Mouse (Mus musculus): ENCODE measurements around the gene Aff3. TPM values are rescaled to one million over a fixed set of nuclear protein-coding genes. Genes with fewer than 3 reads are reported as not detected.

Gene Aff3
- total RNA-seq, 2 experiments from 2014 or later, result 4.0 to 9.6 TPM

DNA sequence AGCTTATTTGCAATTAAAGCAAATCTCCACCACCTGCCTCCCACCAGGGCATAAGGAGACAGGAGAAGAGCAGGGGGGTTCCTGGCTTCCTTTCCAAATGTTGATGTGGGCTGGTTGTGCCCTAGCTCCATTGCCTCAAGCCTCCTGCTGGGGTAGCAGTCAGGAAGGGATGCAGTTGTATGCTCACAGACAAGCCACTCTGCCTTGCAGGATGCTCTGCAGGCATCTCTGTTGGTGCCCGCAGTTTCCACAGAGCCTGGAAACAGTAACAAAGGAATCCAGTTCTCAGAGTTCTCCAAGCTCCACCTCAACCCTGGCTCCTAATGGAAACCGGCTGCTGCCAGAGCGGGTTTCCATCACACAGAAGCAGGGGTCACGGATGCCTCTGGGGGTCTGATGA, 58.0 kb downstream of the Aff3 start:
- no peak for ATAC-seq (replicated peaks; ENCODE audit: low FRiP score, poor library complexity, severe bottlenecking)

GRCm38 (mm10) chr1:38605426-38605825, 59.3 kb downstream of the Aff3 start:
- no peak for ATAC-seq (replicated peaks; ENCODE audit: low FRiP score, poor library complexity, severe bottlenecking)

DNA sequence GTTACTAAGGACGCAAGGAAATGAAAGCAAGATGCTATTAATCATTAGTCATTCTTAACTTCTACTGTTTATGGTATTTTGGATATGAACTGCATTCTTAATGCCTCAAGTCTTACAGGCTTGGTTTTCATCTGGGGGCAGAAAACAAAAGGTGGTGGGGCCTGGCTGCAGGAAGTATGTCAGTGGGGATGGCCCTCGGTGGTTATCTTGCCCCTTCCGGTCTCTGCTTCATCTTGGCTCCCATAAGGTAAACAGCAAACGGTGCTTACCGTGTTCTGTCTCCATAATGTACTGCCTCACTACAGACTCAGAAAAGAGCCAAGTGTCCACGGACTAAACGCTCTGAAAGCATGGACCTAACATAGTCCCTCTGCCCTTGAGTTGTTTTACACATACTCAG, 60.1 kb downstream of the Aff3 start:
- ATAC-seq (replicated peaks; ENCODE audit: low FRiP score, poor library complexity, severe bottlenecking), result no peak

- no peak for ATAC-seq (replicated peaks; ENCODE audit: low FRiP score, poor library complexity, severe bottlenecking)
These were observed 62.8 kb downstream of the Aff3 start for GRCm38 (mm10) chr1:38601802-38602508.

DNA sequence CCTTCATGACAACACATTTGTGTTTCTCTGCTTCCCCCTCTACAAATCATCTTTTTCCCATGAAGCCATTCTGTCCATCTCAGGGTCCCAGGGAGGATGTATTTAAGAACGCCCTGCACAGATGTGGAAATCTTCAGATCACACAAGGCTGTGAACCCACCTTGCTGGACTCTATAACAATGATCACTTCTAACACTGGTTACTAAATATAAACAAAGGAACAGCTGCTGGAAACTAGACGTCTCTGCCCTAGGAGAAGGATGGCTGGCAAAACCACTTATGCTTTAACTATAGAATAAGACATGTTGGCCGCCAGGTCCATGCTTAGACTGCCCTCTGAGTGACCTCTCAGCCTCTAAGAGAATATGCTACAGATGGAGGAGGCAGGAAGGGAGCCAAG, 69.4 kb downstream of the Aff3 start:
- ATAC-seq (replicated peaks; ENCODE audit: low FRiP score, poor library complexity, severe bottlenecking), result no peak

GRCm38 (mm10) chr1:38594766-38595165, 70.0 kb downstream of the Aff3 start:
- ATAC-seq (replicated peaks; ENCODE audit: low FRiP score, poor library complexity, severe bottlenecking), result no peak

GRCm38 (mm10) chr1:38591194-38591593, 73.6 kb downstream of the Aff3 start:
- no peak for ATAC-seq (replicated peaks; ENCODE audit: low FRiP score, poor library complexity, severe bottlenecking)

DNA sequence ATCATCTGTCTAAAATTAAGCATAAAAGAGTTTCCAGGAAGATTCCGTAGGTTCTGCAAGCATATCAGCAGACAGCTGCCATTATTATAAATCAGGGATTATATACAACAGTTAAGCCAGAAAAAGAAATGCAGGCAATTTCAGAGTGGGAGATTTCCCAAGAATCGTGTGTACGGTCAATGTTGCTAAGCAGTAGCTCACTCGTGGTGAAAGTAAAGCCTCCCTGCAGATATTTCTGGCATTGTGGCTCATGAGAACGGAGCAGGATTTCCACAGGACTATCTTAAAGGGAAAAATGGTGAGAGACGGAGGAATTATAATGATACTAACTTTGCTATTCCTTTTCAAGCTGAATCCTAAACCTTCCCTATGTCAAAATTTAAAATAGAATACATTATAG, 76.0 kb downstream of the Aff3 start:
- no peak for ATAC-seq (replicated peaks; ENCODE audit: low FRiP score, poor library complexity, severe bottlenecking)

DNA sequence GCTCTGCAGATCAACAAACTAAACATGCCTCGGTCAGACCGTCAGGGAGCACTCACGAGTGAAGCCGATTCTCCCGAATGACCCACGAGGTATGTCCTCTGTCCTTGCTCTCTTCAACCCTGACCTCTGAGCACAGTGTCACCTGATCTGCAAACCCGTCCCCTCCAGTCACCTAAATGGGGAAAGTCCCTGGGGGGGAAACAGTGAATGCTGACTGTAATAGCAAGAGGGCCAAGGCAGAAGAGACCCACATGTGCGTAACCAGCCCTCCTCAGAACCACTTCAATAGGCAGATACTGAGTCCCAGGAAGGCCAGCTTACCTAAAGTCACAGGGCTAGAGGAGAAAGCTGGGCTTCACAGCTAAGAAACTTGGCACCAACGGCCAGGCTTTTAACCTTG, 82.4 kb downstream of the Aff3 start:
- no peak for ATAC-seq (replicated peaks; ENCODE audit: low FRiP score, poor library complexity, severe bottlenecking)

GRCm38 (mm10) chr1:38580572-38580971, 84.2 kb downstream of the Aff3 start:
- no peak for ATAC-seq (replicated peaks; ENCODE audit: low FRiP score, poor library complexity, severe bottlenecking)

GRCm38 (mm10) chr1:38578339-38578738, 86.4 kb downstream of the Aff3 start:
- ATAC-seq (replicated peaks; ENCODE audit: low FRiP score, poor library complexity, severe bottlenecking), result no peak

DNA sequence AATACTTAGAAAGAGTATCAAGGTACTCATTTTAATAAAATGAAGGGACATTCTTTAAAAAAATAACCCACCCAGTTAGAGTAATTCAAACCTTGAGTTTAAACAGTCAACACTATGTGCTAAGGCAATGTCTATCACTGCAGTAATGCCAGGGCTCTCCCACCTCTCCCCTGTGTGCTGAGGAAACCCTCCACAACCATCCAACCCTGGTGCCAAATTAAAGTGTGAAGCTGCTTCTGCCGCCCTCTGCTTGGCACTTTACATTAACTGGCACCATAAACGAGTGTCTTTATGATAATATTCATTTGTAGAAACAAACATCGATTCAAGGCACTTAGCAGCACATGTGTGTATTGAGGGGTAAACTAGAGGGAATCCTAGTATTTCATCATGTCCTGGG, 97.0 kb downstream of the Aff3 start:
- no peak for ATAC-seq (replicated peaks; ENCODE audit: low FRiP score, poor library complexity, severe bottlenecking)

DNA sequence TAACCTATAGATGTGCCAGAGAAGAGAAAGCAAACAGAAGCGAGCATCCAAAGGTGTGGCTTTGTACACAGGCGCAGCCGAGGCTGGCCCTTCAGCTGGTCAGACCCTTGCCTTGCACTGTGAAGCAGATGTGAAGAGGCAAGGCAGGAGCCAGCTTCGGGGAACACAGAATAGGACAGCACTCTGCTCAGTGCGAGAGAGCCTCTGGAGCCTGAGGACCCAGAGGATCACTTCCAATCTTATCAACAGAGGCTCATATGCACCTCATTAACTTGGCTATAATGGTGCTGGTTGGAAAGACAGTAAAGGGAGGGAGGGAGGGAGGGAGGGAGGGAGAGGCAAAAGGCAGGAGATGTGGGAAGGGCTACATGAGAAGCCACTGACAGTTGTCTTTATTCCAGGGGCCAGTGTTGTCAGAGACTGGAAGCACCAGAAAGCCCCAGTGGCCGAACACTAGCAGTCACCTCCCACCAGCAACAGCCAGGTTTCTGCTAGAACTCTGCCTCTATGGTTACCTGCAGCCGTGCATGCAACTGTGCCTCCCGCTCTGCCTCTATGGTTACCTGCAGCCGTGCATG, 98.6 kb downstream of the Aff3 start:
- ATAC-seq (replicated peaks; ENCODE audit: low FRiP score, poor library complexity, severe bottlenecking), result no peak

DNA sequence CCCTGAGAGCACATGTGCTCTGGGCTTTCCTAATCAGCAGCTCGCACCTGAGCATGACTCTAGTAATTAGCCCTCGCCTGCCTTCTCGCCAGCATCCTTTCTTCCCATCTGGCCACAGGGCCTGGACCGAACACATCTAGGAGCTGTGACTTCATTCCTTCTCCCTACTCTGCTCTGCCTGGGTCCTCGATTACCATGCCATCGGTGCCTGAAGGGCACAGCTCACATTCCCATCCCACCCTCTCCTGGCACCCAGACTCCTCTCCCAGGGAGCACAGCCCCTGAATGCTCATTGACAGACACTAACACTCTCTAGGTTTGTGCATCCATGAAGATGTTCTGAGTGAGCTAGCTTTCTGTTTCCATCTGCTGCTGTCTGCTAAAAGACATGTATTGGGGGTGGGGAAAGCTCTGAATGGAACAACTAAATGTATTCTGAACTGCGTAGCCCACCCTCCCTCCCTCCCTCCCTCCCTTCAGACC, 99.4 kb downstream of the Aff3 start:
- no peak for ATAC-seq (replicated peaks; ENCODE audit: low FRiP score, poor library complexity, severe bottlenecking)

GRCm38 (mm10) chr1:38562397-38563199, 102.2 kb downstream of the Aff3 start:
- ATAC-seq (replicated peaks; ENCODE audit: low FRiP score, poor library complexity, severe bottlenecking), result no peak

DNA sequence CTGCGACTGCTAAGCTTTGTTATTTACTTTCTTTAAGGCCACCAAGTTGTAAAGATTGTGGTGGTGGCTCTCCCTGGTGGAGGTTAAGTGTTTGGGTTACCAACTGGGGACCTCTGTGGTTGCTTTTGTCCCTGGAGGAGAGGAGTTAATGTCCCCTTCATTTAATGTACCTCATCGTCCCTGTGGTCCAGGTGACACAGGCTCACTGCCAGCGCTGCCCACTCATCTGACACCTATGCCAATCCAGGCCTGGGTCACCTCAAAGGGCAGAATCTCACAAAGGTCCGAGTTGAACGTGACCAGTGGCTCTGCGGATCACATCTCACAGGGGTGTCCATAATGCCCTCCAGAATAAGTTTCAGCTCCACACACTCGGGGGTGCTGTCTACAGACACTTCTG, 103.4 kb downstream of the Aff3 start:
- no peak for ATAC-seq (replicated peaks; ENCODE audit: low FRiP score, poor library complexity, severe bottlenecking)

- no peak for ATAC-seq (replicated peaks; ENCODE audit: low FRiP score, poor library complexity, severe bottlenecking)
These were observed 104.1 kb downstream of the Aff3 start for GRCm38 (mm10) chr1:38560666-38561065.

- no peak for ATAC-seq (replicated peaks; ENCODE audit: low FRiP score, poor library complexity, severe bottlenecking)
These were observed 107.1 kb downstream of the Aff3 start for GRCm38 (mm10) chr1:38557615-38558014.

DNA sequence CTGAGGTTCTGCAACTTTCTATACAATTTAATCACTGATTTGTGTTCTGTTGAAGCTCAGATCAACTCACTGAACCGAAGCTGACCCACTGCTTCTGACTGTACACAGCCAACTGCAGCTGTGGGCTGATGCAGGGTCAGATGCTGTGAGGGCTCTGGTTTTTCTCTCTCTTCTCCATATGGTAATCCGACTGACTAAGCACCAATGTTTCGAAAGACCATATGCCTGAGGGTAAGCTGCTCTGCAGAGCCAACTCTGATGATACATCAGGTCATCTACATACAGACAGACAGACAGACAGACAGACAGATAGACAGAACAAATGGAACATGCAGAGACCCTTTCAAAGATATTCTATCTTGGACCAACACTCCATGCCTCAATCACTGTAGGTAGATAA, 110.2 kb downstream of the Aff3 start:
- ATAC-seq (replicated peaks; ENCODE audit: low FRiP score, poor library complexity, severe bottlenecking), result no peak

DNA sequence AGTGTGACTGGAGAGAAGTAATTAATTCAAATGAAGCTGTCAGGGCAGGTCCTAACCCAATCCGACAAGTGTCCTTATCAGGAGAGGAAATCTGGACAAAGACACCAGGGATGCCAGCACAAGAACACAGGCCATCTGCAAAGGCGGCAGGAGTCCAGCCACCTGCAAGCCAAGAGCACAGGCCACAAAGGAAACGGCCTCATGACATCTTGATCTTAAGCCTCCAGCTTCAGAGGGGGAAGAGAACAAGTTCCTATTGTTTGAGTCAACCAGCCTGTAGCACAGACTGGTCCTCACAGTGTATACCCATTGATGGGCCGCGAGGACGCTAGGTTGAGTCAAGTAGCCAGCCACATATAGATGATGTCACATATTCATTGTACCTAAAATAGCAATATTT, 111.7 kb downstream of the Aff3 start:
- no peak for ATAC-seq (replicated peaks; ENCODE audit: low FRiP score, poor library complexity, severe bottlenecking)

- no peak for ATAC-seq (replicated peaks; ENCODE audit: low FRiP score, poor library complexity, severe bottlenecking)
These were observed 114.2 kb downstream of the Aff3 start for GRCm38 (mm10) chr1:38550579-38550978.

All from erythroid progenitor cell, adult 5-6 weeks (primary cell).